Mouse (Mus musculus) CH12.LX (cell line): ENCODE results near the gene Lta. TPM values are rescaled to one million over a fixed set of nuclear protein-coding genes. Genes with fewer than 3 reads are reported as not detected.

Source experiments
- DNase-seq: peaks from one replicate; pipeline ENCODE4 v3.0.0-alpha.2; 2013; ENCODE audit errors: extremely low read depth
- H3K27ac ChIP-seq: 2 replicates; pipeline ENCODE4 v1.5.1; 2012; ENCODE audit warnings: low read depth, mild to moderate bottlenecking, control low read depth, moderate library complexity; ENCODE audit not compliant: insufficient read depth
- H3K27me3 ChIP-seq: replicated peaks from 2 replicates; pipeline ENCODE3; 2012; ENCODE audit warnings: inconsistent platforms
- H3K36me3 ChIP-seq, 2 experiments: replicated peaks in 1 of 2; 2 replicates each; pipeline versions ENCODE3 to v1.6.1; 2012; ENCODE audit warnings: inconsistent platforms in 1 of 2, low read length in 1 of 2, mild to moderate bottlenecking in 1 of 2, mixed read lengths in 1 of 2, moderate library complexity in 1 of 2; ENCODE audit not compliant: control insufficient read depth in 1 of 2, insufficient read depth in 1 of 2
- H3K4me1 ChIP-seq, 2 experiments: 2 replicates each; pipeline ENCODE4 v1.6.1; 2012; ENCODE audit warnings: inconsistent platforms in 1 of 2, moderate library complexity in 1 of 2; ENCODE audit not compliant: insufficient read depth in 2 of 2, control insufficient read depth in 1 of 2
- H3K4me2 ChIP-seq: 2 replicates; pipeline ENCODE4 v1.6.1; 2012; ENCODE audit warnings: low read depth, mild to moderate bottlenecking, control low read depth; ENCODE audit not compliant: poor library complexity, insufficient read depth, severe bottlenecking
- H3K4me3 ChIP-seq, 3 experiments: fragments of 150-350 bp in 1 of 3; sonication (generic) in 1 of 3; replicated peaks in 1 of 3; 2 replicates each; pipeline versions ENCODE3 to v1.5.1; 2011 to 2012; ENCODE audit warnings: low read depth in 2 of 3, low read length in 2 of 3, mild to moderate bottlenecking in 2 of 3, moderate library complexity in 2 of 3, control low read depth in 1 of 3, improper control_type of control experiment in 1 of 3, inconsistent platforms in 1 of 3, mixed read lengths in 1 of 3; ENCODE audit not compliant: poor library complexity in 1 of 3
- H3K79me2 ChIP-seq: replicated peaks from 2 replicates; pipeline ENCODE4 v1.6.1; 2012; ENCODE audit warnings: mild to moderate bottlenecking, moderate library complexity; ENCODE audit not compliant: control insufficient read depth, poor library complexity, insufficient read depth, severe bottlenecking; ENCODE audit errors: extremely low read depth
- H3K9ac ChIP-seq: 2 replicates; pipeline ENCODE4 v1.6.1; 2012; ENCODE audit warnings: low read depth, mild to moderate bottlenecking, control low read depth, moderate library complexity; ENCODE audit not compliant: insufficient read depth
- H3K9me3 ChIP-seq: replicated peaks from 2 replicates; pipeline ENCODE3; 2012; ENCODE audit warnings: low read length, inconsistent platforms, mixed read lengths
- CHD2 ChIP-seq: IDR thresholded peaks from 2 replicates; pipeline ENCODE4 v1.6.1; 2011; ENCODE audit warnings: low read length, improper control_type of control experiment
- CTCF ChIP-seq, 2 experiments: IDR thresholded peaks in 1 of 2; conservative IDR thresholded peaks in 1 of 2; 2 replicates each; pipeline ENCODE4 v1.5.1; 2011 to 2012; ENCODE audit warnings: low read depth in 2 of 2, low read length in 2 of 2, improper control_type of control experiment in 1 of 2, inconsistent platforms in 1 of 2, mild to moderate bottlenecking in 1 of 2, moderate library complexity in 1 of 2
- E2F4 ChIP-seq: IDR thresholded peaks from 2 replicates; pipeline ENCODE4 v1.6.1; 2011; ENCODE audit warnings: low read depth, low read length, improper control_type of control experiment; ENCODE audit not compliant: insufficient replicate concordance
- ETS1 ChIP-seq: conservative IDR thresholded peaks from 2 replicates; pipeline ENCODE4 v1.6.1; 2012; ENCODE audit warnings: low read depth, mild to moderate bottlenecking, inconsistent platforms, low read length, improper control_type of control experiment, moderate library complexity
- GABPA ChIP-seq: IDR thresholded peaks from 2 replicates; pipeline ENCODE4 v1.6.1; 2012; ENCODE audit warnings: low read depth, low read length, improper control_type of control experiment, inconsistent platforms; ENCODE audit not compliant: insufficient replicate concordance
- HCFC1 ChIP-seq: IDR thresholded peaks from 2 replicates; pipeline ENCODE4 v1.6.1; 2012; ENCODE audit warnings: low read depth, mild to moderate bottlenecking, inconsistent platforms, low read length, improper control_type of control experiment
- IRF4 ChIP-seq: IDR thresholded peaks from 2 replicates; pipeline ENCODE4 v1.6.1; 2014; ENCODE audit warnings: low read depth, mild to moderate bottlenecking, inconsistent platforms, low read length, improper control_type of control experiment
- JUN ChIP-seq: IDR thresholded peaks from 2 replicates; pipeline ENCODE4 v1.6.1; 2011; ENCODE audit warnings: low read depth, mild to moderate bottlenecking, low read length, improper control_type of control experiment, moderate library complexity; ENCODE audit not compliant: insufficient read depth
- JUND ChIP-seq: conservative IDR thresholded peaks from 2 replicates; pipeline ENCODE4 v1.6.1; 2011; ENCODE audit warnings: low read depth, low read length, improper control_type of control experiment
- MAFK ChIP-seq: IDR thresholded peaks from 2 replicates; pipeline ENCODE4 v1.6.1; 2011; ENCODE audit warnings: low read length, improper control_type of control experiment; ENCODE audit not compliant: insufficient replicate concordance
- MYC ChIP-seq: IDR thresholded peaks from 2 replicates; pipeline ENCODE4 v1.6.1; 2011; ENCODE audit warnings: low read depth, mild to moderate bottlenecking, improper control_type of control experiment, low read length
- POLR2A ChIP-seq: IDR thresholded peaks from 2 replicates; pipeline ENCODE4 v1.6.1; 2011; ENCODE audit warnings: low read depth, mild to moderate bottlenecking, improper control_type of control experiment, low read length
- RCOR1 ChIP-seq: conservative IDR thresholded peaks from 2 replicates; pipeline ENCODE4 v1.6.1; 2012; ENCODE audit warnings: low read depth, mild to moderate bottlenecking, inconsistent platforms, low read length, improper control_type of control experiment
- SMC3 ChIP-seq: IDR thresholded peaks from 2 replicates; pipeline ENCODE4 v1.6.1; 2011; ENCODE audit warnings: low read depth, low read length, improper control_type of control experiment
- TBP ChIP-seq: conservative IDR thresholded peaks from 2 replicates; pipeline ENCODE4 v1.6.1; 2011; ENCODE audit warnings: low read depth, low read length, improper control_type of control experiment
- ZKSCAN1 ChIP-seq: IDR thresholded peaks from 2 replicates; pipeline ENCODE4 v1.6.1; 2012; ENCODE audit warnings: low read depth, inconsistent platforms, low read length, improper control_type of control experiment, borderline replicate concordance
- ZMIZ1 ChIP-seq: IDR thresholded peaks from 2 replicates; pipeline ENCODE4 v1.6.1; 2012; ENCODE audit warnings: low read depth, mild to moderate bottlenecking, inconsistent platforms, low read length, improper control_type of control experiment
- dilution Hi-C: fragments of 300-500 bp; cut with MboI; formaldehyde crosslinking; loops from 2 replicates; pipeline ENCODE4 v1.14.3; 2020; ENCODE audit warnings: low sequenced_read_pairs; ENCODE audit not compliant: extremely low pct_unique_long_range_greater_than_20kb, extremely low pct_ligation_motif_present
- in situ Hi-C: fragments of 300-500 bp; cut with MboI; formaldehyde crosslinking; loops from 3 replicates; pipeline ENCODE4 v1.14.3; 2019; ENCODE audit warnings: low sequenced_read_pairs, low pct_ligation_motif_present, low pct_unique_long_range_greater_than_20kb, mixed read lengths
- polyA plus RNA-seq: library from polyadenylated mRNA; unstranded; fragments of >175 nt; gene quantifications from 2 replicates; pipeline ENCODE4 v1.2.1, GENCODE M21; 2012; ENCODE audit warnings: low read depth; ENCODE audit not compliant: insufficient read length
- total RNA-seq, 2 experiments: library from RNA; depleted of rRNA; stranded (reverse); fragments of 300-350 nt in 1 of 2; fragments of >200 nt in 1 of 2; gene quantifications; 2 replicates each; pipeline ENCODE4 v1.2.3; 2012 to 2014

The Lta gene
- total and polyA plus RNA-seq, 3 experiments: 13.4 to 53.0 (median 19.6) TPM

GRCm38 (mm10) chr17:35224641-35225040 is 19.5 kb upstream of the Lta start:
- Histone ChIP-seq H3K9me3 (no peaks in the 10 kb centered on the region), H3K27me3 (no peaks in the 10 kb centered on the region), H3K79me2 (no peaks in the 10 kb centered on the region; the same call in none of the 2 replicates), H3K9ac (no peak overlapping the region), H3K27ac (no peak overlapping the region), H3K36me3 (peaks cover 48 to 76% of the 10 kb centered on the region in 2 experiments), H3K4me2 (no peak overlapping the region), H3K4me3 (no peak overlapping the region), H3K4me1 (peaks cover 21 to 76% of the 10 kb centered on the region in 2 experiments)
- in situ Hi-C loops (no loop called here), dilution Hi-C loops (no loop called here)
- no peak for TF ChIP-seq ETS1
- TF ChIP-seq JUN: no peak
- no peak for TF ChIP-seq CTCF (conservative IDR thresholded peaks at IDR 0.05 in 1 of 2, IDR thresholded peaks at IDR 0.05 in 1 of 2; ENCODE audit: low read depth in 2 of 2, low read length in 2 of 2)
- no peak for TF ChIP-seq HCFC1
- TF ChIP-seq MAFK: no peak
- TF ChIP-seq MYC: no peak
- TF ChIP-seq E2F4: no peak
- peak; percentile 13; the same call in 1 of the 2 replicates for TF ChIP-seq SMC3
- no peak for DNase-seq

DNA sequence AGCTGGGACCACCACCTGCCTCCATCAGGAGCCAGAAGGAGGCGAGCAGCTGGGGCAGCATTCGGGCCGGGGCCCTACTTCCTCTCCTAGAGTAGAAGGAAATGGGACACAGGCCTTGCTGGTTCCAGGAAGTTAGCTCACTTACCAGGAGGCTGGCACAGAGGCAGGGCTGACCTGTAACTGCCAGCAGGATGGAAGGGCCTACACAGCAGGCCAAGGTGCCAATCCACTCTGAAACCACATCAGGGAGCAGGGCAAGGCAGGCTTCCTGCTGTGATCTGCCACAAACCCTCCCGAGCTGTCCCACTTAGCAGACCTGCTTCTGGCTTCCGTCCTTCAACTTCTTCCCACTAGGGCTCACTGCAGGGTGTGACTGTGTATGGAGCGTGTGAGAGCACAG is 17.1 kb upstream of the Lta start:
- no peak for DNase-seq
- TF ChIP-seq IRF4 (no peak), CHD2 (no peak), ZMIZ1 (no peak), ZKSCAN1 (no peak), GABPA (no peak), POLR2A (no peak), E2F4 (no peak), TBP (no peak), RCOR1 (no peak), JUND (no peak)
- Histone ChIP-seq H3K36me3 (peaks cover 29 to 54% of the 10 kb centered on the region in 2 experiments), H3K9me3 (no peaks in the 10 kb centered on the region), H3K79me2 (no peaks in the 10 kb centered on the region; the same call in none of the 2 replicates), H3K27ac (peak overlapping the region; percentile 43), H3K27me3 (no peaks in the 10 kb centered on the region), H3K4me1 (peaks cover 31 to 84% of the 10 kb centered on the region in 2 experiments), H3K9ac (no peak overlapping the region), H3K4me2 (no peak overlapping the region), H3K4me3 (no peak overlapping the region)
- dilution Hi-C loops (no loop called here), in situ Hi-C loops (no loop called here)
